Mouse (Mus musculus) lung, adult 2 months (tissue): ENCODE results near the gene Arhgap24. TPM values are rescaled to one million over a fixed set of nuclear protein-coding genes. Genes with fewer than 3 reads are reported as not detected.

Source experiments
- DNase-seq: peaks from one replicate; pipeline ENCODE4 v3.0.0; 2022
- H3K4me1 ChIP-seq: fragments of 200-500 bp; 2 replicates; pipeline ENCODE4 v1.6.1; 2011; ENCODE audit warnings: low read length; ENCODE audit not compliant: control insufficient read depth, insufficient read depth
- H3K4me3 ChIP-seq: fragments of 200-500 bp; replicated peaks from 2 replicates; pipeline ENCODE3; 2011; ENCODE audit warnings: low read depth, mild to moderate bottlenecking, control low read depth, low read length; ENCODE audit errors: extremely low read depth
- CTCF ChIP-seq: fragments of 200-500 bp; IDR thresholded peaks from 2 replicates; pipeline ENCODE4 v1.5.1; 2011; ENCODE audit warnings: mild to moderate bottlenecking, low read length, control low read depth; ENCODE audit not compliant: insufficient read depth
- POLR2A ChIP-seq: fragments of 200-500 bp; IDR thresholded peaks from 2 replicates; pipeline ENCODE4 v1.6.1; 2011; ENCODE audit warnings: low read depth, mild to moderate bottlenecking, control low read depth, low read length, borderline replicate concordance; ENCODE audit errors: extremely low read depth
- WGBS: fragments of 180-500 bp; shearing (Covaris S2); methylation state at CpG from one replicate; pipeline ENCODE4 v1.1.7; 2018; 5-methylcytosine and 5-hydroxymethylcytosine counted together
- polyA plus RNA-seq: library from polyadenylated mRNA; depleted of rRNA; stranded (reverse); fragments of >200 nt; gene quantifications from 2 replicates; pipeline ENCODE4 v1.2.3, GENCODE M21; 2012

The Arhgap24 gene
- polyA plus RNA-seq, 1 experiment = 12.1 TPM

- no peak for DNase-seq
- H3K4me3 ChIP-seq = no peak overlapping the region
- TF ChIP-seq POLR2A = no peak
- TF ChIP-seq CTCF = no peak
- H3K4me1 ChIP-seq = no peaks in the 10 kb centered on the region
- 57% methylated on average over 3 of the region's 3 CpGs for WGBS
Observed at GRCm38 (mm10) chr5:102497205-102497604, 16.0 kb downstream of the Arhgap24 start.

- WGBS = 65% methylated on average over 5 of the region's 5 CpGs
- no peak for DNase-seq
- peaks cover under 1% of the 10 kb centered on the region; the same call in 1 of the 2 replicates for H3K4me1 ChIP-seq
- no peak overlapping the region for H3K4me3 ChIP-seq
- TF ChIP-seq POLR2A = no peak
- no peak for TF ChIP-seq CTCF
Observed at GRCm38 (mm10) chr5:102498747-102499146, 17.6 kb downstream of the Arhgap24 start.

- no peak overlapping the region for H3K4me3 ChIP-seq
- no peak for TF ChIP-seq CTCF
- no peak for TF ChIP-seq POLR2A
- 55% methylated on average over 2 of the region's 2 CpGs for WGBS
- DNase-seq = no peak
- peaks cover 2% of the 10 kb centered on the region; the same call in 1 of the 2 replicates for H3K4me1 ChIP-seq
Observed at GRCm38 (mm10) chr5:102502333-102502732, 21.1 kb downstream of the Arhgap24 start.

GRCm38 (mm10) chr5:102503066-102503465 is 21.9 kb downstream of the Arhgap24 start:
- no peak for DNase-seq
- H3K4me1 ChIP-seq = peaks cover 2% of the 10 kb centered on the region; the same call in 1 of the 2 replicates
- 53% methylated on average over 3 of the region's 3 CpGs for WGBS
- no peak overlapping the region for H3K4me3 ChIP-seq
- TF ChIP-seq CTCF (no peak), POLR2A (no peak)

- TF ChIP-seq CTCF = no peak
- no peak for TF ChIP-seq POLR2A
- no peak overlapping the region for H3K4me3 ChIP-seq
- whole genome bisulfite sequencing = 67% methylated on average over 2 of the region's 2 CpGs
- H3K4me1 ChIP-seq = peaks cover 2% of the 10 kb centered on the region; the same call in 1 of the 2 replicates
- no peak for DNase-seq
Observed at GRCm38 (mm10) chr5:102503868-102504267, 22.7 kb downstream of the Arhgap24 start.

- WGBS = 70% methylated on average over 4 of the region's 4 CpGs
Observed at GRCm38 (mm10) chr5:102504557-102504956, 23.4 kb downstream of the Arhgap24 start.

GRCm38 (mm10) chr5:102508162-102508561 is 27.0 kb downstream of the Arhgap24 start:
- WGBS = 76% methylated on average over 3 of the region's 3 CpGs
- Histone ChIP-seq H3K4me3 (no peak overlapping the region), H3K4me1 (peaks cover 2% of the 10 kb centered on the region; the same call in 1 of the 2 replicates)
- TF ChIP-seq CTCF = no peak
- no peak for TF ChIP-seq POLR2A
- DNase-seq = no peak

More at GRCm38 (mm10) chr5:102504557-102504956, 23.4 kb downstream of the Arhgap24 start:
- no peak overlapping the region for H3K4me3 ChIP-seq
- H3K4me1 ChIP-seq = peaks cover 2% of the 10 kb centered on the region; the same call in 1 of the 2 replicates
- TF ChIP-seq POLR2A = no peak
- TF ChIP-seq CTCF = no peak
- DNase-seq = no peak

- no peak for TF ChIP-seq CTCF
- TF ChIP-seq POLR2A = no peak
- WGBS = 57% methylated on average over 2 of the region's 2 CpGs
- H3K4me1 ChIP-seq = no peaks in the 10 kb centered on the region
- DNase-seq = no peak
- no peak overlapping the region for H3K4me3 ChIP-seq
Observed at GRCm38 (mm10) chr5:102509381-102509780, 28.2 kb downstream of the Arhgap24 start.

- 67% methylated on average over 4 of the region's 4 CpGs for WGBS
- no peak overlapping the region for H3K4me3 ChIP-seq
- no peaks in the 10 kb centered on the region for H3K4me1 ChIP-seq
- DNase-seq = no peak
- TF ChIP-seq CTCF (no peak), POLR2A (no peak)
Observed at GRCm38 (mm10) chr5:102511651-102512050, 30.5 kb downstream of the Arhgap24 start.

- 82% methylated on average over 7 of the region's 7 CpGs for WGBS
Observed at GRCm38 (mm10) chr5:102515496-102515895, 34.3 kb downstream of the Arhgap24 start.

More at GRCm38 (mm10) chr5:102515496-102515895, 34.3 kb downstream of the Arhgap24 start:
- Histone ChIP-seq H3K4me1 (no peaks in the 10 kb centered on the region), H3K4me3 (no peak overlapping the region)
- no peak for DNase-seq
- TF ChIP-seq CTCF (no peak), POLR2A (no peak)
